Mouse (Mus musculus): ENCODE results near the gene AC141477.1. TPM values are rescaled to one million over a fixed set of nuclear protein-coding genes. Genes with fewer than 3 reads are reported as not detected.

Gene AC141477.1
- total and polyA plus RNA-seq, 2 experiments from 2014 or later = not detected

DNA sequence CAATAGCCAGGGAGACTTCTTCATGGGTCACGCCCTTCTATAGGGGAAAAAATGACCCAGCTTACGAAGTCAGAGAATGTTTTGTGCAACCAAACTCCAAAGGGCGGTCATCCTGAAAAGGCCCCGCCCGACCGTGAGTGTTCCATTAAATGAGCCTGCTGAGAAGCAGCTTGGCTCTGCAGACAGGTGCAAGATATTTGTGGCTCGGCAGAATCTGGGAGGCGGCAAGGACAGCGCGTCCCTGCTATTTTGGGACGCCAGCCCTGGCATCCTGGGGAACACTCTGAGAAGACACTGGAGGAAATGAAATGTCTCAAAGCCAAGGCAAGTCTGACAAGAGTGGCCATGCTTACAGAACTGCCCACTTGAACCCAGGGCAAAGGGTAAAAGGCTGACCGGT, 23.4 kb downstream of the AC141477.1 start:
- DNase-seq (no peak), ATAC-seq (no peak)
- Histone ChIP-seq H3K36me3 (ENCODE audit: insufficient read depth) (peaks cover 79% of the 10 kb centered on the region), H3K27me3 (ENCODE audit: insufficient read depth, low read length) (no peaks in the 10 kb centered on the region), H3K4me2 (ENCODE audit: low read depth) (no peak overlapping the region), H3K9me3 (ENCODE audit: low read length) (no peaks in the 10 kb centered on the region), H3K9ac (no peak overlapping the region), H3K4me1 (ENCODE audit: insufficient read depth) (no peaks in the 10 kb centered on the region), H3K4me3 (ENCODE audit: low read depth, low read length) (no peak overlapping the region), H3K27ac (ENCODE audit: low read depth, low read length) (no peak overlapping the region)
- no peak for TF ChIP-seq CTCF (IDR thresholded peaks at IDR 0.05; ENCODE audit: low read depth)
- WGBS = 91% methylated on average over 12 of the region's 12 CpGs

DNA sequence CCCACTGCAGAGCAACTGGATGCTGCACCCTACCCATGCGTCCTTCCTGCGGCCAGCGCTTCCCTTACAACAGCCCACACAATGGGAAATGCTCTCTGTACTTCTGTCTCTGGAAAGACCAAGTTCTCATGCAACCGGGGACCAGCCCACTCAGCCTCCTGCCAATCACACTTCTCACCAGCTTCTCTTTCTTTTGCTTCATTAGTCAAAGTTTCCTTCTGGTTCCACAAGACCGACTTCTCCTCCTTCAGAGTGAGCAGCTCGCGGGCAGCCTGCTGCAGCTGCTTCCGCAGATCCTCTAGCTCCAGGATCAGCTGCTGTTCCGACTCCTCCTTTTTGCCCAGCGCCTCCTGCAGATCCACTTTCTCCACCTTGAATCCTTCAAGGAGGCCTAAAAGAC, 31.7 kb downstream of the AC141477.1 start:
- H3K9me3 ChIP-seq (ENCODE audit: low read length) = no peaks in the 10 kb centered on the region
- peaks cover 57% of the 10 kb centered on the region for H3K36me3 ChIP-seq (ENCODE audit: insufficient read depth)
- no peak for ATAC-seq
- H3K4me2 ChIP-seq (ENCODE audit: low read depth) = no peak overlapping the region
- no peak for TF ChIP-seq CTCF (IDR thresholded peaks at IDR 0.05; ENCODE audit: low read depth)
- DNase-seq = no peak
- H3K27ac ChIP-seq (ENCODE audit: low read depth, low read length) = no peak overlapping the region
- 94% methylated on average over 10 of the region's 10 CpGs for WGBS
- H3K9ac ChIP-seq = no peak overlapping the region
- no peak overlapping the region for H3K4me3 ChIP-seq (ENCODE audit: low read depth, low read length)
- no peaks in the 10 kb centered on the region for H3K27me3 ChIP-seq (ENCODE audit: insufficient read depth, low read length)
- H3K4me1 ChIP-seq (ENCODE audit: insufficient read depth) = no peaks in the 10 kb centered on the region

GRCm38 (mm10) chr10:76392596-76392995, 47.6 kb downstream of the AC141477.1 start:
- Histone ChIP-seq H3K4me2 (ENCODE audit: low read depth) (no peak overlapping the region), H3K27me3 (ENCODE audit: insufficient read depth, low read length) (no peaks in the 10 kb centered on the region), H3K4me3 (ENCODE audit: low read depth, low read length) (no peak overlapping the region), H3K9ac (no peak overlapping the region), H3K4me1 (ENCODE audit: insufficient read depth) (no peaks in the 10 kb centered on the region), H3K27ac (ENCODE audit: low read depth, low read length) (no peak overlapping the region), H3K36me3 (ENCODE audit: insufficient read depth) (peaks cover 27% of the 10 kb centered on the region), H3K9me3 (ENCODE audit: low read length) (no peaks in the 10 kb centered on the region)
- 95% methylated on average over 12 of the region's 12 CpGs for WGBS
- no peak for DNase-seq
- ATAC-seq = no peak
- no peak for TF ChIP-seq CTCF (IDR thresholded peaks at IDR 0.05; ENCODE audit: low read depth)

DNA sequence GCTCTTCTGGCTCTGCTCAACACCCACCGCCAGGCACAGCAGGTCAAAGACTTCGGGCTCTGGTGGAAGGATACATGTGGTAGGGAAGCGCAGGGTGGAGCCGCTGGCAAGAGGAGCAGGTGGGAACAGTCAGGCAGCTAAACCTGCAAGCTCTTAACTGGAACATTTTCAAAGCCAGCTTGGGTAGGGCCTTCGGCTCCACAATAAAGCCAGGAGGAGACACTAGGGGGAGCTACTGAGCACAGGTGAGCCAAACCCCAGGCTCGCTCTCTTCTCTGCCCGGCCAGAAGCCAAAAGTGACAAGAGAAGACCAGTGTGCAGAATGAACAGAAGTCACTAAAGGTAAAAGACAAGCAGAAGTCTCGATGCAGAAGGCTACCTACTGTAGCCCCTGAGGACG, 48.5 kb downstream of the AC141477.1 start:
- H3K27ac ChIP-seq (ENCODE audit: low read depth, low read length) = no peak overlapping the region
- WGBS = 85% methylated on average over 9 of the region's 9 CpGs
- H3K9me3 ChIP-seq (ENCODE audit: low read length) = no peaks in the 10 kb centered on the region
- DNase-seq = no peak
- ATAC-seq = no peak
- H3K4me1 ChIP-seq (ENCODE audit: insufficient read depth) = no peaks in the 10 kb centered on the region
- no peak overlapping the region for H3K4me2 ChIP-seq (ENCODE audit: low read depth)
- TF ChIP-seq CTCF (IDR thresholded peaks at IDR 0.05; ENCODE audit: low read depth) = peak; percentile 49
- no peak overlapping the region for H3K4me3 ChIP-seq (ENCODE audit: low read depth, low read length)
- H3K36me3 ChIP-seq (ENCODE audit: insufficient read depth) = peaks cover 30% of the 10 kb centered on the region
- H3K27me3 ChIP-seq (ENCODE audit: insufficient read depth, low read length) = no peaks in the 10 kb centered on the region
- H3K9ac ChIP-seq = no peak overlapping the region

DNA sequence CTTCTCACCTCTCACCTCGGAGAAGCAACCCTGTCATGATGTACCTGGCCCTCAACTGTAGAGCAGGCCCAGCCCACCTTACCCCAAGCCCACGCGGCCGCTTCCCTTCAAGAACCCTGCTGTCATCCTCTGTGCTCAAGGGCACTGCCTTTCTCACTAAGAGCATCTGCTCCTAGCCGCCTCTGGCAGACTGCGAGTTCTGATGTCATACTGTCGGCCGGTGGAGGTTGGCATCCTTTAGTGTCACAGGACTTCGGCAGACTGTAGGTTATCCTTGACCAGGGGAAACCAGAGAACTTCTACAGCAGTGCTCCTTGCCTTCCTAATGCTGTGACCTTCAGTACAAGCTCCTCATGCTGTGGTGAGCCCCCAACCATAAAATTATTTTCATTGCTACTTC, 49.1 kb downstream of the AC141477.1 start:
- H3K4me3 ChIP-seq (ENCODE audit: low read depth, low read length) = no peak overlapping the region
- TF ChIP-seq CTCF (IDR thresholded peaks at IDR 0.05; ENCODE audit: low read depth) = no peak
- no peaks in the 10 kb centered on the region for H3K27me3 ChIP-seq (ENCODE audit: insufficient read depth, low read length)
- DNase-seq = no peak
- no peak overlapping the region for H3K4me2 ChIP-seq (ENCODE audit: low read depth)
- no peak overlapping the region for H3K27ac ChIP-seq (ENCODE audit: low read depth, low read length)
- peaks cover 35% of the 10 kb centered on the region for H3K36me3 ChIP-seq (ENCODE audit: insufficient read depth)
- no peaks in the 10 kb centered on the region for H3K9me3 ChIP-seq (ENCODE audit: low read length)
- no peak overlapping the region for H3K9ac ChIP-seq
- 94% methylated on average over 9 of the region's 9 CpGs for WGBS
- no peaks in the 10 kb centered on the region for H3K4me1 ChIP-seq (ENCODE audit: insufficient read depth)
- ATAC-seq = no peak

Other genes starting within 250 kb of the AC141477.1 start
- gene Prmt2, start 202.6 kb downstream of the AC141477.1 start, total RNA-seq (2014; rRNA removed) = 155 and 162 TPM in 2 replicates
- gene Prmt2, start 202.6 kb downstream of the AC141477.1 start, polyA plus RNA-seq (2015; fragmentation: Nextera tagmentation; extraction: Ambion mirVana) = 203 and 262 TPM in 2 replicates
- gene S100b, start 186.6 kb downstream of the AC141477.1 start, total RNA-seq (2014; rRNA removed) = 3.2 and 3.9 TPM in 2 replicates
- gene S100b, start 186.6 kb downstream of the AC141477.1 start, polyA plus RNA-seq (2015; fragmentation: Nextera tagmentation; extraction: Ambion mirVana) = 2.8 and 3.6 TPM in 2 replicates
- 46.5 and 49.0 TPM in 2 replicates for gene Dip2a, start 95.2 kb downstream of the AC141477.1 start, total RNA-seq (2014; rRNA removed)
- gene Dip2a, start 95.2 kb downstream of the AC141477.1 start, polyA plus RNA-seq (2015; fragmentation: Nextera tagmentation; extraction: Ambion mirVana) = 6.2 and 8.7 TPM in 2 replicates
- gene Pcnt, start 2.3 kb upstream of the AC141477.1 start, total RNA-seq (2014; rRNA removed) = 10.1 and 19.0 TPM in 2 replicates
- 2.9 and 4.4 TPM in 2 replicates for gene Pcnt, start 2.3 kb upstream of the AC141477.1 start, polyA plus RNA-seq (2015; fragmentation: Nextera tagmentation; extraction: Ambion mirVana)
- not detected in 2 replicates for gene 2610028H24Rik, start 8.6 kb upstream of the AC141477.1 start, total RNA-seq (2014; rRNA removed)
- gene 2610028H24Rik, start 8.6 kb upstream of the AC141477.1 start, polyA plus RNA-seq (2015; fragmentation: Nextera tagmentation; extraction: Ambion mirVana) = 0.19 TPM in 1 of 2 replicates, not detected in the other
- 33.7 and 41.5 TPM in 2 replicates for gene Mcm3ap, start 28.5 kb upstream of the AC141477.1 start, total RNA-seq (2014; rRNA removed)
- gene Mcm3ap, start 28.5 kb upstream of the AC141477.1 start, polyA plus RNA-seq (2015; fragmentation: Nextera tagmentation; extraction: Ambion mirVana) = 48.6 and 52.7 TPM in 2 replicates
- 5.7 and 6.9 TPM in 2 replicates for gene Ybey, start 28.7 kb upstream of the AC141477.1 start, total RNA-seq (2014; rRNA removed)
- gene Ybey, start 28.7 kb upstream of the AC141477.1 start, polyA plus RNA-seq (2015; fragmentation: Nextera tagmentation; extraction: Ambion mirVana) = 3.6 and 4.6 TPM in 2 replicates
- gene Lss, start 91.1 kb upstream of the AC141477.1 start, total RNA-seq (2014; rRNA removed) = 66.3 and 67.1 TPM in 2 replicates
- gene Lss, start 91.1 kb upstream of the AC141477.1 start, polyA plus RNA-seq (2015; fragmentation: Nextera tagmentation; extraction: Ambion mirVana) = 31.5 and 38.6 TPM in 2 replicates
- gene Spatc1l, start 121.8 kb upstream of the AC141477.1 start, total RNA-seq (2014; rRNA removed) = 0.38 TPM in 1 of 2 replicates, not detected in the other
- not detected in 2 replicates for gene Spatc1l, start 121.8 kb upstream of the AC141477.1 start, polyA plus RNA-seq (2015; fragmentation: Nextera tagmentation; extraction: Ambion mirVana)
- gene Ftcd, start 135.2 kb upstream of the AC141477.1 start, total RNA-seq (2014; rRNA removed) = 0.05 and 0.08 TPM in 2 replicates
- gene Ftcd, start 135.2 kb upstream of the AC141477.1 start, polyA plus RNA-seq (2015; fragmentation: Nextera tagmentation; extraction: Ambion mirVana) = 0.17 TPM in 1 of 2 replicates, not detected in the other
- gene Col6a2, start 183.2 kb upstream of the AC141477.1 start, total RNA-seq (2014; rRNA removed) = 13.5 and 21.5 TPM in 2 replicates
- gene Col6a2, start 183.2 kb upstream of the AC141477.1 start, polyA plus RNA-seq (2015; fragmentation: Nextera tagmentation; extraction: Ambion mirVana) = 10.4 and 11.6 TPM in 2 replicates